Mouse (Mus musculus): ENCODE measurements around the gene Dcp1a. TPM values are rescaled to one million over a fixed set of nuclear protein-coding genes. Genes with fewer than 3 reads are reported as not detected.
A peak's percentile ranks its signal among the peaks of the same experiment; 100 is the strongest.

Dcp1a gene
- polyA plus RNA-seq, 1 experiment from 2014 or later, result 21.6 TPM

DNA sequence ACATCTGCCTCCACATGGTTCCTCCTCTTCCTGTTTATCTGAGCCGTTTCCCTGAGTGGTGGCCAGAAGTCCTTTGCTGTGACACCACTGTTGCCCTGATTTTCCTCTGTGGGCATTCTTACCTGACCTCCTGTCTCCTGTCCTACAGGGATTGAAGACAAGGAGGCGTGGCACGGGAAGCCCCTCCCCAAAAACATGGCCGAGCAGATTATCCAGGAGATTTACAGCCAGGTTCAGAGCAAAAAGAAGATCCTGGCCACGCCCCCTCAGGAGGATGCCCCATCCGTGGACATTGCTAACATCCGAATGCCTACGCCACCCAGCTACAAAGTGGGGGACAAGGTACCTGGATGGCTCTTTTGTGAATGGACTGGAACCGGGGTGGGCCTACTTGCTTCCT is 88.7 kb downstream of the Dcp1a start:
- no peak for ATAC-seq
- Histone ChIP-seq H3K27me3 (no peaks in the 10 kb centered on the region), H3K4me1 (no peaks in the 10 kb centered on the region), H3K9ac (no peak overlapping the region), H3K27ac (no peak overlapping the region), H3K4me2 (no peak overlapping the region), H3K4me3 (no peak overlapping the region), H3K9me3 (replicated peaks) (no peaks in the 10 kb centered on the region), H3K36me3 (ENCODE audit: poor library complexity, severe bottlenecking) (peaks cover 96% of the 10 kb centered on the region)
- WGBS, result 88% methylated on average over 9 of the region's 9 CpGs

- no peaks in the 10 kb centered on the region for H3K4me1 ChIP-seq
- H3K4me2 ChIP-seq, result no peak overlapping the region
- no peak overlapping the region for H3K4me3 ChIP-seq
- H3K9ac ChIP-seq, result no peak overlapping the region
- no peak for ATAC-seq
- H3K9me3 ChIP-seq (replicated peaks), result no peaks in the 10 kb centered on the region
- no peaks in the 10 kb centered on the region for H3K27me3 ChIP-seq
- peaks cover 98% of the 10 kb centered on the region for H3K36me3 ChIP-seq (ENCODE audit: poor library complexity, severe bottlenecking)
- no peak overlapping the region for H3K27ac ChIP-seq
- WGBS, result 93% methylated on average over 9 of the region's 9 CpGs
Observed at GRCm38 (mm10) chr14:30570303-30570702, 91.0 kb downstream of the Dcp1a start.

GRCm38 (mm10) chr14:30572253-30572652 is 92.9 kb downstream of the Dcp1a start:
- peaks cover 91% of the 10 kb centered on the region for H3K36me3 ChIP-seq (ENCODE audit: poor library complexity, severe bottlenecking)

DNA sequence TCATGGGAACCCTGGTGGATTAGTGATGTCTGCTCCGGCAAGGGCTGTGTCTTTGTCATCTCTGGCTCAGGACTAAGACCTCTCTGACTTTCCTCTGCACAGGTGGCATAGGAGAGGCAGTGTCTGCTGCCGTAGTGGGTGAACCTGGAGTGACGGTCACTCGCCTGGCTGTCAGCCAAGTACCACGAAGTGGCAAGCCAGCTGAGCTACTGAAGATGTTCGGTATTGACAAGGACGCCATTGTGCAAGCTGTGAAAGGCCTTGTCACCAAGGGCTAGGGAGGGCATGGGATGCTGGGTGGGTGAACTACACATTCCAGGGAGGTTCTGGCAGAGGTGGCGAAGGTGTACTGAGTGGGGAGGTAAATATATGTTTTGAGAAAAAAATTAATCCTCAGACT is 93.9 kb downstream of the Dcp1a start:
- Histone ChIP-seq H3K4me1 (no peaks in the 10 kb centered on the region), H3K27me3 (no peaks in the 10 kb centered on the region), H3K4me3 (no peak overlapping the region), H3K9ac (no peak overlapping the region), H3K36me3 (ENCODE audit: poor library complexity, severe bottlenecking) (peaks cover 81% of the 10 kb centered on the region), H3K9me3 (replicated peaks) (no peaks in the 10 kb centered on the region), H3K4me2 (no peak overlapping the region), H3K27ac (no peak overlapping the region)
- no peak for ATAC-seq
- WGBS, result 60% methylated on average over 8 of the region's 8 CpGs

More at GRCm38 (mm10) chr14:30572253-30572652, 92.9 kb downstream of the Dcp1a start:
- Histone ChIP-seq H3K4me3 (no peak overlapping the region), H3K9me3 (replicated peaks) (no peaks in the 10 kb centered on the region), H3K9ac (no peak overlapping the region), H3K27me3 (no peaks in the 10 kb centered on the region), H3K4me1 (no peaks in the 10 kb centered on the region), H3K27ac (no peak overlapping the region), H3K4me2 (no peak overlapping the region)
- ATAC-seq, result no peak
- WGBS, result 92% methylated on average over 10 of the region's 10 CpGs

DNA sequence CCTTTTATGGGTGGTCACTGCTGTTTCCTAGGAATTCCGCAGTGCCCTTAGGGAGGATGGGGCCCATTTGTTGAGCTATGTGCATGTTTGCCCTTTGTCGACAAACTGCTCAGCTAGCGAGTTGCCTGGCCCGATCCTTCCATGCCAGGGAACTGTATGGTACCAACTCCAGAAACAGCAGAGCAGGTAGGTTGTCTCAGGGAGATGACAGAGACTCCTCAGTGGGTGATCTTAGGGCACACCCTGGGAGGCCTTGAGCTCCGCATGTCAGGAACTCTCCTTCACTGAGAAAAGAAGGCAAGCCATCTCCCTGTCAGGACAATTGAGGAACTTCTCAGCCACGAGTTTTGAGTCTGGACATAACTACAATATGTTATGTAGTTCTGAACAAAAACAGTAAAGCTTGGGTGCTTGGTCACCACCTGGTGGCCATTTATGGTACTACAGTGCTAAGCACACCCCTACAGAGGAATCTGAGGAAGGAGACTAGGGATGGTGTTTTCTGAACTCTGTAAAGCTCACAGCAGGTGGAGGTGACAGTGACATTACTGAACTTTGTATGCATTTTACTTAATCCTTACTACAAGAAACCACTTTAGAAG is 94.7 kb downstream of the Dcp1a start:
- 65% methylated on average over 6 of the region's 6 CpGs for WGBS
- H3K9ac ChIP-seq, result no peak overlapping the region
- H3K4me3 ChIP-seq, result no peak overlapping the region
- ATAC-seq, result peak; percentile 67; the same call in 1 of the 2 replicates
- no peaks in the 10 kb centered on the region for H3K9me3 ChIP-seq (replicated peaks)
- H3K27me3 ChIP-seq, result no peaks in the 10 kb centered on the region
- H3K4me2 ChIP-seq, result no peak overlapping the region
- no peaks in the 10 kb centered on the region for H3K4me1 ChIP-seq
- peaks cover 72% of the 10 kb centered on the region for H3K36me3 ChIP-seq (ENCODE audit: poor library complexity, severe bottlenecking)
- H3K27ac ChIP-seq, result peak overlapping the region; percentile 14; the same call in 1 of the 2 replicates

DNA sequence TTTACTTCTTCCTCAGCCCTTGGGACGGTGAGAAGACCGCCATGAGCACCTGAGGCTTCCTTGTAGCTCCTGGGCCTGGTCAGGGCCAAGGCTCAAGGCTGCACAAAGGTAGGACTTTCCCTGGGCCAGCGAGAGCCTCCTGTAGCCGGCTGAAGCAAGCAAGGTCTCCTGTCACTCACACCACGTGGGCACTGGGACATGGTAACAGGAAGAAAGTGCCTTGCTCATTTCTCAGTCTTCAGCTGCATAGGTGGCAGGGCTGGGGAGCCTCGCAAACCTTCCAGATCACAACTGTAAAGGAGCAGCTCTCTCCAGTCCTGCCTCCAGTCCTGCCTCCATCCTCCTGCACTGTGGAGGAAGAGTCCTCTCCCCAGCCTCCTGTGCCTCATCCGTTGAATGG is 96.5 kb downstream of the Dcp1a start:
- H3K27ac ChIP-seq, result no peak overlapping the region
- H3K9me3 ChIP-seq (replicated peaks), result no peaks in the 10 kb centered on the region
- peaks cover 56% of the 10 kb centered on the region for H3K36me3 ChIP-seq (ENCODE audit: poor library complexity, severe bottlenecking)
- H3K27me3 ChIP-seq, result no peaks in the 10 kb centered on the region
- WGBS, result 79% methylated on average over 7 of the region's 7 CpGs
- H3K4me2 ChIP-seq, result no peak overlapping the region
- H3K9ac ChIP-seq, result no peak overlapping the region
- ATAC-seq, result no peak
- H3K4me3 ChIP-seq, result no peak overlapping the region
- no peaks in the 10 kb centered on the region for H3K4me1 ChIP-seq

DNA sequence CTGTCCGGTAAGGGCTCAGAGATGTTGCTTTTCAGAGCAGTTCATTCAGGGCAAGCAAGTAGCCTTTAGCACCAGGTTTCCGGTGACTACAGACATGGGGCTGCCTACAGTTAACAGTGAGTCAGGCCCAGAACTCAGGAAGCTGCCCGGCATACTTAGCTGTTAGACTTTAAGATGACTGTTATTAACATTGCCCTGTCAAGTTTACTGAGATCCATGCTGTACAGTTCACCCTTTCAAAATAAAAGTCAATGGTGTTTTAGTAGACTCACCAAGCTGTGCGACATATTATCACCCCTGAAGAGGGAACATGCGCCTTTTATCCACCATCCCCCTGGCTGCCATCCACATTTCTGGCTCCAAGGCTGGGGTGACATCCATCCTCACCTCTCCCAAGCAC is 96.9 kb downstream of the Dcp1a start:
- no peak for ATAC-seq
- H3K4me2 ChIP-seq, result no peak overlapping the region
- H3K9me3 ChIP-seq (replicated peaks), result no peaks in the 10 kb centered on the region
- no peak overlapping the region for H3K4me3 ChIP-seq
- peaks cover 52% of the 10 kb centered on the region for H3K36me3 ChIP-seq (ENCODE audit: poor library complexity, severe bottlenecking)
- no peaks in the 10 kb centered on the region for H3K27me3 ChIP-seq
- no peak overlapping the region for H3K27ac ChIP-seq
- 83% methylated on average over 5 of the region's 5 CpGs for WGBS
- no peak overlapping the region for H3K9ac ChIP-seq
- H3K4me1 ChIP-seq, result no peaks in the 10 kb centered on the region

Small RNAs within 50 kb of the gene (microRNA-seq; reads per million reads assigned to microRNA genes)
- 3.8 reads per million, percentile 9 among the genes with 10 or more reads in this experiment for gene Mir3076

Other genes starting within 250 kb of the Dcp1a start
- gene Cacna1d, start 11.9 kb downstream of the Dcp1a start, polyA plus RNA-seq (2015; fragmentation: Nextera tagmentation; extraction: Ambion mirVana), result 4.4 and 4.5 TPM in 2 replicates
- 274 and 296 TPM in 2 replicates for gene Tkt, start 68.8 kb downstream of the Dcp1a start, polyA plus RNA-seq (2015; fragmentation: Nextera tagmentation; extraction: Ambion mirVana)
- 21.4 and 21.9 TPM in 2 replicates for gene Prkcd, start 146.7 kb downstream of the Dcp1a start, polyA plus RNA-seq (2015; fragmentation: Nextera tagmentation; extraction: Ambion mirVana)
- 8.8 and 9.3 TPM in 2 replicates for gene Rft1, start 174.8 kb downstream of the Dcp1a start, polyA plus RNA-seq (2015; fragmentation: Nextera tagmentation; extraction: Ambion mirVana)
- gene Sfmbt1, start 235.3 kb downstream of the Dcp1a start, polyA plus RNA-seq (2015; fragmentation: Nextera tagmentation; extraction: Ambion mirVana), result 23.5 and 25.8 TPM in 2 replicates